Comparison of ENCODE assay signal across 12 mouse cellular contexts in the genomic region with DNA sequence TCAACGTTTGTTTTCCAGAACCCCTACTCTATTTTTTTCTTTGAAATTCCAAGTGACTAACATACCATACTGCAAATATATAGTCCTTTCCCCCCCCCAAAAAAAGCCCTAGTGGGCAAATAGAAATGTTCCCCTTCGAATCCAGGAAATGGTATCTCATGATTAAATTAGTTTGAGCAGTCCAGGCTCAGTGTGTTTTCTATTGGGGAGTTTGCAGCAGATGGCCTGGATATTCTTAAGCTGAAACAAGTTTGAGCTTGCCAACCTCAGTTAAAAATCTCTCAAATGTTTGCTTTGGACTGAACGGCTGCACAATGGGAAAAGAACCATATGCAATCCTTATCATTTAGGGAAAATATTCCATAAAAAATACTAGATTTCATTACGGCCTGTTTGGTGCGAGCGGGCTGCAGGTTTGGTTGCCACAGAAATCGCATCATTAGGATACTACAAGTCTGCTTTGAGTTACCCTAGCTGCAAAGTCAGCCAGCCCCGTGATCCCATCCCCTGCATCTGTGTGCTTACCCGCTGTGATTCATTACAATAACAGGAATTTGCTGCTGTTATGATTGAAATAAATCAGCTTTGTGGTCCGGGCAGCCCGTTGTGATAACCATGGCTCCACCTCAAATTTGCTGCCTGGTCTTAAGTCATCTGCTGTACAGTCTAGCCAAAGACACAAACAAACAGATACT.
DNase-seq lines count a peak whose midpoint lies in the region; ATAC-seq lines count a peak whose summit lies in the region.
"Had no signal": no experiment of that assay in that cellular context is flagged by ENCODE, and none has a peak within 500 bp of the region (broad histone marks: within the 10 kb centered on the region; RNA-seq: fewer than 3 reads in every experiment).

No protein-coding gene starts in this region.

- H3K4me3 ChIP-seq in forebrain, embryonic 14.5 days (ENCODE audit: low read depth, low read length), result no peak overlapping the region
- H3K4me3 ChIP-seq in forebrain, embryonic 13.5 days, result no peak overlapping the region
- no peak overlapping the region for H3K4me3 ChIP-seq in lung, embryonic 15.5 days
- no peak overlapping the region for H3K4me3 ChIP-seq in intestine, embryonic 16.5 days (ENCODE audit: low read length)
- no peak overlapping the region for H3K4me3 ChIP-seq in stomach, embryonic 15.5 days (replicated peaks)
- H3K4me3 ChIP-seq: hindbrain, embryonic 13.5 days; megakaryocyte, embryonic 14.5 days had no signal

- H3K27me3 ChIP-seq in forebrain, embryonic 14.5 days (replicated peaks; ENCODE audit: control insufficient read depth, insufficient read depth, low read length), result no peaks in the 10 kb centered on the region
- no peaks in the 10 kb centered on the region for H3K27me3 ChIP-seq in forebrain, embryonic 13.5 days
- no peaks in the 10 kb centered on the region for H3K27me3 ChIP-seq in lung, embryonic 15.5 days
- no peaks in the 10 kb centered on the region for H3K27me3 ChIP-seq in intestine, embryonic 16.5 days (replicated peaks; ENCODE audit: control insufficient read depth, insufficient read depth, low read length)
- no peaks in the 10 kb centered on the region for H3K27me3 ChIP-seq in stomach, embryonic 15.5 days (replicated peaks)
- H3K27me3 ChIP-seq: hindbrain, embryonic 13.5 days; megakaryocyte, embryonic 14.5 days had no signal

- no peaks in the 10 kb centered on the region for H3K4me1 ChIP-seq in forebrain, embryonic 14.5 days (ENCODE audit: control insufficient read depth, insufficient read depth, low read length)
- no peaks in the 10 kb centered on the region for H3K4me1 ChIP-seq in forebrain, embryonic 13.5 days
- H3K4me1 ChIP-seq in lung, embryonic 15.5 days, result 0 out of 2 replicates have a peak, but pooled peaks cover 2% of the 10 kb centered on the region
- H3K4me1 ChIP-seq in intestine, embryonic 16.5 days (ENCODE audit: control insufficient read depth, insufficient read depth, low read length), result peaks cover 10% of the 10 kb centered on the region; the same call in 1 of the 2 replicates
- peaks cover 27% of the 10 kb centered on the region; the same call in 1 of the 2 replicates for H3K4me1 ChIP-seq in stomach, embryonic 15.5 days
- H3K4me1 ChIP-seq: hindbrain, embryonic 13.5 days; megakaryocyte, embryonic 14.5 days had no signal

- no peaks in the 10 kb centered on the region for H3K9me3 ChIP-seq in forebrain, embryonic 14.5 days (replicated peaks; ENCODE audit: control insufficient read depth, low read length)
- H3K9me3 ChIP-seq in forebrain, embryonic 13.5 days (replicated peaks), result no peaks in the 10 kb centered on the region
- H3K9me3 ChIP-seq in lung, embryonic 15.5 days, result no peaks in the 10 kb centered on the region
- no peaks in the 10 kb centered on the region for H3K9me3 ChIP-seq in intestine, embryonic 16.5 days (ENCODE audit: control insufficient read depth, low read length)
- no peaks in the 10 kb centered on the region for H3K9me3 ChIP-seq in stomach, embryonic 15.5 days
- H3K9me3 ChIP-seq: hindbrain, embryonic 13.5 days had no signal

- no peaks in the 10 kb centered on the region for H3K36me3 ChIP-seq in forebrain, embryonic 14.5 days (ENCODE audit: control insufficient read depth, insufficient read depth, low read length)
- no peaks in the 10 kb centered on the region for H3K36me3 ChIP-seq in forebrain, embryonic 13.5 days (ENCODE audit: poor library complexity, severe bottlenecking)
- H3K36me3 ChIP-seq in lung, embryonic 15.5 days, result no peaks in the 10 kb centered on the region
- H3K36me3 ChIP-seq in intestine, embryonic 16.5 days (ENCODE audit: control insufficient read depth, insufficient read depth, low read length), result no peaks in the 10 kb centered on the region
- H3K36me3 ChIP-seq in stomach, embryonic 15.5 days, result no peaks in the 10 kb centered on the region
- H3K36me3 ChIP-seq: hindbrain, embryonic 13.5 days had no signal

- WGBS in forebrain, embryonic 14.5 days, result 76% methylated on average over 11 of the region's 11 CpGs
- 75% methylated on average over 11 of the region's 11 CpGs for WGBS in forebrain, embryonic 13.5 days
- 49% methylated on average over 11 of the region's 11 CpGs for WGBS in lung, embryonic 15.5 days
- 51% methylated on average over 11 of the region's 11 CpGs for WGBS in intestine, embryonic 16.5 days
- 28% methylated on average over 11 of the region's 11 CpGs for WGBS in stomach, embryonic 15.5 days

- no peak overlapping the region for H3K27ac ChIP-seq in forebrain, embryonic 14.5 days (ENCODE audit: low read depth, low read length)
- no peak overlapping the region for H3K27ac ChIP-seq in forebrain, embryonic 13.5 days
- H3K27ac ChIP-seq in lung, embryonic 15.5 days, result no peak overlapping the region
- no peak overlapping the region for H3K27ac ChIP-seq in intestine, embryonic 16.5 days (ENCODE audit: low read length)
- peak overlapping the region; percentile 74 for H3K27ac ChIP-seq in stomach, embryonic 15.5 days
- H3K27ac ChIP-seq: hindbrain, embryonic 13.5 days had no signal

- ATAC-seq in forebrain, embryonic 14.5 days, result no peak
- no peak for ATAC-seq in forebrain, embryonic 13.5 days
- peak; percentile 14; the same call in 1 of the 2 replicates for ATAC-seq in lung, embryonic 15.5 days (ENCODE audit: borderline replicate concordance, extremely low read depth, low FRiP score, low TSS enrichment)
- ATAC-seq in intestine, embryonic 16.5 days, result 0 out of 2 replicates have a peak, but pooled peaks have one; percentile 33
- ATAC-seq in stomach, embryonic 15.5 days (ENCODE audit: insufficient read depth, low FRiP score, low read depth), result peak; percentile 36; the same call in 1 of the 2 replicates

- no peak overlapping the region for H3K9ac ChIP-seq in forebrain, embryonic 14.5 days (ENCODE audit: low read length)
- no peak overlapping the region for H3K9ac ChIP-seq in forebrain, embryonic 13.5 days
- no peak overlapping the region for H3K9ac ChIP-seq in lung, embryonic 15.5 days
- no peak overlapping the region for H3K9ac ChIP-seq in intestine, embryonic 16.5 days (ENCODE audit: low read depth, low read length)
- H3K9ac ChIP-seq in stomach, embryonic 15.5 days, result no peak overlapping the region
- H3K9ac ChIP-seq: hindbrain, embryonic 13.5 days had no signal

- no peak overlapping the region for H3K4me2 ChIP-seq in forebrain, embryonic 14.5 days (ENCODE audit: low read length)
- H3K4me2 ChIP-seq in forebrain, embryonic 13.5 days, result no peak overlapping the region
- no peak overlapping the region for H3K4me2 ChIP-seq in lung, embryonic 15.5 days
- H3K4me2 ChIP-seq in intestine, embryonic 16.5 days (ENCODE audit: low read depth, low read length), result no peak overlapping the region
- H3K4me2 ChIP-seq in stomach, embryonic 15.5 days, result peak overlapping the region; percentile 24
- H3K4me2 ChIP-seq: hindbrain, embryonic 13.5 days had no signal

- peak; percentile 11 for DNase-seq in forebrain, embryonic 14.5 days (ENCODE audit: low spot score)
- no peak for DNase-seq in lung, postnatal 4 days
- no peak for DNase-seq in cerebellum, adult 9-10 months
- no peak for DNase-seq in c-Kit-positive CD71-positive TER-119-positive erythroid progenitor cells, embryonic 14.5 days (ENCODE audit: low spot score)
- DNase-seq: adrenal gland, adult 8-10 months; right cerebral cortex, adult 18-20 months had no signal

Comparison
In these comparisons a context has a peak if more than half of its experiments do, and no peak if none do; other contexts are left out.
1. ATAC-seq: peak in lung, embryonic 15.5 days (single experiment), intestine, embryonic 16.5 days (single experiment) and stomach, embryonic 15.5 days (single experiment); none in forebrain, embryonic 14.5 days (single experiment) and forebrain, embryonic 13.5 days (single experiment).